Comparison of ENCODE assay signal across 15 mouse cellular contexts in genomic region chr6:89157501-89157900, GRCm38 (mm10).
A peak's percentile ranks its signal among the peaks of the same experiment; 100 is the strongest.
DNase-seq lines count a peak whose midpoint lies in the region.
"Had no signal": no experiment of that assay in that cellular context is flagged by ENCODE, and none has a peak within 500 bp of the region (broad histone marks: within the 10 kb centered on the region; RNA-seq: fewer than 3 reads in every experiment).

No protein-coding gene starts in this region.

- DNase-seq in adrenal gland, adult 2 months = peak; percentile 62
- DNase-seq in adrenal gland, postnatal 4 days (ENCODE audit: low spot score in 2 of 2) = no peak
- DNase-seq in heart, adult 11 months = peak; percentile 37
- DNase-seq in heart, adult 9 months (ENCODE audit: low spot score in 2 of 2) = no peak
- peak; percentile 81 for DNase-seq in adipocyte (ENCODE audit: low spot score)
- DNase-seq in urinary bladder, postnatal 10 days (ENCODE audit: low spot score) = no peak
- DNase-seq in right cerebral cortex, postnatal 25 days = no peak
- DNase-seq: B cell, adult 2 months; cerebellum, adult 11 months; cerebellum, adult 2 months; cerebellum, postnatal 10 days; cerebellum, postnatal 36 days; embryo, embryonic 11 days; gastrocnemius, postnatal 25 days; heart, adult 2 months had no signal

Comparison
In these comparisons a context has a peak if more than half of its experiments do, and no peak if none do; other contexts are left out.
1. DNase-seq: peak in adrenal gland, adult 2 months (single experiment), heart, adult 11 months (single experiment) and adipocyte (single experiment); none in adrenal gland, postnatal 4 days (0 of 2), heart, adult 9 months (0 of 2), urinary bladder, postnatal 10 days (single experiment) and right cerebral cortex, postnatal 25 days (single experiment).